Mouse (Mus musculus) midbrain, embryonic 11.5 days (tissue): ENCODE measurements around the gene Tnnc2. TPM values are rescaled to one million over a fixed set of nuclear protein-coding genes. Genes with fewer than 3 reads are reported as not detected.

Experiments used
- ATAC-seq: fragments of 200-750 bp; cut with Nextera tagmentation; 2 replicates; pipeline ENCODE4 v1.8.0; 2017; ENCODE audit warnings: moderate TSS enrichment, moderate library complexity; ENCODE audit not compliant: low FRiP score
- DNase-seq: peaks from one replicate; pipeline ENCODE4 v3.0.0; 2015; ENCODE audit warnings: low spot score; ENCODE audit errors: missing footprints
- H3K27ac ChIP-seq: fragments of 300-500 bp; sonication (generic); 2 replicates; pipeline ENCODE4 v1.5.1; 2014; ENCODE audit warnings: low read depth, low read length
- H3K27me3 ChIP-seq: fragments of 300-500 bp; sonication (generic); 2 replicates; pipeline ENCODE4 v1.6.1; 2014; ENCODE audit warnings: mild to moderate bottlenecking, low read length, moderate library complexity, mixed read lengths; ENCODE audit not compliant: control insufficient read depth, insufficient read depth
- H3K36me3 ChIP-seq: fragments of 300-500 bp; sonication (generic); 2 replicates; pipeline ENCODE4 v1.6.1; 2014; ENCODE audit warnings: mild to moderate bottlenecking, low read length, moderate library complexity, mixed read lengths; ENCODE audit not compliant: control insufficient read depth, insufficient read depth
- H3K4me1 ChIP-seq: fragments of 300-500 bp; sonication (generic); 2 replicates; pipeline ENCODE4 v1.6.1; 2014; ENCODE audit warnings: low read length; ENCODE audit not compliant: control insufficient read depth, insufficient read depth
- H3K4me2 ChIP-seq: fragments of 300-500 bp; sonication (generic); 2 replicates; pipeline ENCODE4 v1.6.1; 2014; ENCODE audit warnings: mild to moderate bottlenecking, moderate library complexity
- H3K4me3 ChIP-seq: fragments of 300-500 bp; sonication (generic); 2 replicates; pipeline ENCODE4 v1.5.1; 2014; ENCODE audit warnings: low read depth, low read length
- H3K9ac ChIP-seq: fragments of 300-500 bp; sonication (generic); 2 replicates; pipeline ENCODE4 v1.6.1; 2014; ENCODE audit warnings: low read length
- H3K9me3 ChIP-seq: fragments of 300-500 bp; sonication (generic); 2 replicates; pipeline ENCODE4 v1.6.1; 2016; ENCODE audit warnings: low read length; ENCODE audit not compliant: control insufficient read depth
- WGBS: fragments of 180-500 bp; shearing (Covaris S2); extraction: QIAGEN DNeasy Blood & Tissue Kit; methylation state at CpG from one replicate; pipeline ENCODE4 v1.1.7; 2014; 5-methylcytosine and 5-hydroxymethylcytosine counted together
- polyA plus RNA-seq: library from polyadenylated mRNA; unstranded; fragments of >200 nt; fragmentation: Nextera tagmentation; extraction: Ambion mirVana; gene quantifications from 2 replicates; pipeline ENCODE4 v1.2.1, GENCODE M21; 2014

Gene Tnnc2
- polyA plus RNA-seq, 1 experiment from 2014 or later: not detected

- Histone ChIP-seq H3K4me2 (peak overlapping the region; percentile 83), H3K9ac (peak overlapping the region; percentile 94), H3K36me3 (peaks cover 19% of the 10 kb centered on the region), H3K4me1 (peaks cover 20% of the 10 kb centered on the region), H3K27ac (no peak overlapping the region), H3K9me3 (no peaks in the 10 kb centered on the region), H3K4me3 (peak overlapping the region; percentile 96), H3K27me3 (no peaks in the 10 kb centered on the region)
- 88% methylated on average over 8 of the region's 8 CpGs for WGBS
- ATAC-seq (no peak), DNase-seq (no peak)
These were observed 8.6 kb downstream of the Tnnc2 start for GRCm38 (mm10) chr2:164771123-164771522.

DNA sequence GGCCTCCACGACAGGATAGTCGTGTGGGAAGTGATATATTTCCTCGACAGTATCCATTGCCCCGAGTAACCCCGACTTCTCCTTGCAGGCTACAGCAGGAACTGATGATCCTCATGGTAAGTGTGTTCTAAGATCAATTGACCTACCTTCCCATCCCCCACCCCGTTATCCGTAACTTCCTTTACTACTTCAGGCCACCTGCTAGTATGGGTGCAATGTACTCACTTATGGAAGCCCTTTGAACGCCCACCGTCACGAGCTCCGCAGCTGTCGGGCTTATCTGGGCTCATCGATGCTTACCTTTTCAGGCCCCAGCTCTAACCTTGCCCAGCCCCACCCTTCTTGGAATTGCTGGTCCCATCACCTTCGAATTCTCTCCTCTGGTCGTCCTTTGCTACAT is 9.5 kb downstream of the Tnnc2 start:
- peak overlapping the region; percentile 96 for H3K4me3 ChIP-seq
- no peaks in the 10 kb centered on the region for H3K27me3 ChIP-seq
- H3K27ac ChIP-seq: no peak overlapping the region; the same call in 1 of the 2 replicates
- 6% methylated on average over 15 of the region's 15 CpGs for WGBS
- DNase-seq (peak; percentile 91), ATAC-seq (no peak)
- H3K36me3 ChIP-seq: peaks cover 22% of the 10 kb centered on the region
- peaks cover 20% of the 10 kb centered on the region for H3K4me1 ChIP-seq
- H3K9me3 ChIP-seq: no peaks in the 10 kb centered on the region
- H3K9ac ChIP-seq: peak overlapping the region; percentile 94
- H3K4me2 ChIP-seq: peak overlapping the region; percentile 83

DNA sequence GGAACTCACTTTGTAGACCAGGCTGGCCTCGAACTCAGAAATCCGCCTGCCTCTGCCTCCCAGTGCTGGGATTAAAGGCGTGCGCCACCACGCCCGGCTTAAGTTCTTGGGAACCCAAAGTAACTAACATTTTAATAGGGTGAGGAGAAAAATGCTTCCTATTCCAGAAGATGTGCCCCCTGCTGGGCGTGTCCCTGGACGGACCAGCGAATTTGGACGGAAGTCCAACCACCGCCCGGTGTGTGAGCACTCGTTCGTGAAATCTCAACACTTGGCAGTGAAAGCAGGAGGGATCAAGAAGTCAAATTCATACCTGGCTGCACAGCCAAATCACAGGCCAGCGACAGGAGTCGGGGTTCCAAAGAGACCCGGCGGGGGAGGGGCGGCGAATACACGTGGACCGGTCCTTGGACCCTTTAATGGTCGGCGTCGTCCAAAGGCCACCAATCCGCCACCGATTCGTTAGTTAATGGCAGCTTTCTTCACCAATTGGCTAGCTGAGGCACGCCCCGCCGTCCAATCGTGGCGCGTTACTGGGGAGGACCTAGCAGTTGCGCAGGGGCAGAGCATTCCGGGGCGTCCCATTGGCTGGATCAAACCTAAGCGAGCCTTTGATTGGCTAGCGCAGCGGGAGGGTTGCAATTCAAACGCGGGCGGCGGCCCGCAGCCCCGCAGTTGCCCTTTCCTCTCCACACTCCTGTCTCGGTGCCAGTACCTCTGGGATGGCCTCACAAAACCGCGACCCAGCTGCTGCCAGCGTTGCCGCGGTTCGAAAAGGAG is 10.3 kb downstream of the Tnnc2 start, which contains the start of gene Ube2c:
Ube2c (plus strand) TSS at position 641 of the 780 bp plus-strand sequence.
- Histone ChIP-seq H3K27ac (peak within 1 kb of the TSS; percentile 2; the same call in 1 of the 2 replicates), H3K9ac (peak within 1 kb of the TSS; percentile 94), H3K9me3 (no peaks in the 10 kb centered on the region), H3K36me3 (peaks cover 24% of the 10 kb centered on the region), H3K4me1 (peaks cover 20% of the 10 kb centered on the region), H3K4me3 (peak within 1 kb of the TSS; percentile 96), H3K27me3 (no peaks in the 10 kb centered on the region), H3K4me2 (peak within 1 kb of the TSS; percentile 83)
- 3% methylated on average over 53 of the region's 53 CpGs for WGBS
- ATAC-seq (peak; percentile 99), DNase-seq (peak; percentile 99)

- H3K27me3 ChIP-seq: no peaks in the 10 kb centered on the region
- 96% methylated on average over 15 of the region's 15 CpGs for WGBS
- no peak overlapping the region for H3K27ac ChIP-seq
- DNase-seq (no peak), ATAC-seq (no peak)
- H3K9me3 ChIP-seq: no peaks in the 10 kb centered on the region
- H3K4me1 ChIP-seq: peaks cover 20% of the 10 kb centered on the region
- H3K9ac ChIP-seq: no peak overlapping the region
- H3K36me3 ChIP-seq: peaks cover 24% of the 10 kb centered on the region
- H3K4me3 ChIP-seq: no peak overlapping the region
- H3K4me2 ChIP-seq: no peak overlapping the region
These were observed 11.8 kb downstream of the Tnnc2 start for GRCm38 (mm10) chr2:164767812-164768540.

GRCm38 (mm10) chr2:164765841-164766240 is 13.9 kb downstream of the Tnnc2 start:
- Histone ChIP-seq H3K4me3 (no peak overlapping the region), H3K9ac (no peak overlapping the region), H3K27ac (no peak overlapping the region), H3K27me3 (no peaks in the 10 kb centered on the region), H3K9me3 (no peaks in the 10 kb centered on the region), H3K4me2 (no peak overlapping the region), H3K4me1 (peaks cover 7% of the 10 kb centered on the region), H3K36me3 (peaks cover 20% of the 10 kb centered on the region; the same call in 1 of the 2 replicates)
- ATAC-seq (no peak), DNase-seq (no peak)
- 75% methylated on average over 3 of the region's 3 CpGs for WGBS

- H3K4me1 ChIP-seq: no peaks in the 10 kb centered on the region
- no peak overlapping the region for H3K9ac ChIP-seq
- no peaks in the 10 kb centered on the region for H3K27me3 ChIP-seq
- WGBS: 90% methylated on average over 7 of the region's 7 CpGs
- no peak for DNase-seq
- H3K4me3 ChIP-seq: no peak overlapping the region
- no peaks in the 10 kb centered on the region for H3K9me3 ChIP-seq
- H3K4me2 ChIP-seq: no peak overlapping the region
- H3K36me3 ChIP-seq: peaks cover 13% of the 10 kb centered on the region; the same call in 1 of the 2 replicates
- no peak overlapping the region for H3K27ac ChIP-seq
- ATAC-seq: no peak
These were observed 17.2 kb downstream of the Tnnc2 start for GRCm38 (mm10) chr2:164762593-164762992.

DNA sequence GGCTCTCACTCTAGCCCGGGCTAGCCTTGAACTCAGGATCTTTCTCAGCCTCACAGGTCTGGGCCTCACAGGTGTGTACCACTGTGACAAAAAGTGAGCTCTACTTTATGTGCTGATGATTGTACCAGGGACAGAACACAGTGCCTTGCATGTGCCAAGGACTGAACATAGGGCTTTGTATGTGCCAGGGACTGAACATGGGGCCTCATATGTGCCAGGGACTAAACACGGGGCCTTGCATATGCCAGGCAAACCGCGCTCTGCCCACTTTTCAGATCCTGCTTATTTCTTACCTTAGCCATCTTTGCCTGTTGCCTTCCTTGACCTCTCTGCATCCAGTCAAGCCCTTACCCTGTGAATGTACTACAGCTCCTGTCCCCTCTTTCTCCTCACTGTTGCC is 17.8 kb downstream of the Tnnc2 start:
- H3K4me1 ChIP-seq: no peaks in the 10 kb centered on the region

DNA sequence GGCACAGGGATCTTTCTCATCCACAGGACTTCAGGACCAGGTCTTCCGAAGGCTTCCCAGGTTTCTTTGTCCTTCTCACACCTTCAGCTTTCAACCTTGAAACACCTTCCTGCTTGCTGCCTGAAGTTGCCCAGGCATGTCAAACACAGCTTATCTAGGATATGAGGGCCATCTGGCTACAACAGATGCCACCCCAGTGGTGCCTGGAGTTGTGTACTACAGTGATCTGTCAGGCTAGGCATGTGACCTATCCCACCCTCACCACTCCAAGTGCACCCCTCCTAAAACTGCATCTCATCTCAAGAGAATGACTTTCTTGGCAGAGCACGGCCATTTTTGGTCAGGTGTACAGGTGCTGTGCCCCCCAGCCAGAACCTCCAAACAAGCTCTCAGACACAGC is 18.3 kb downstream of the Tnnc2 start:
- Histone ChIP-seq H3K4me3 (no peak overlapping the region), H3K9me3 (no peaks in the 10 kb centered on the region), H3K27me3 (no peaks in the 10 kb centered on the region), H3K9ac (no peak overlapping the region), H3K27ac (no peak overlapping the region), H3K36me3 (peaks cover 16% of the 10 kb centered on the region), H3K4me2 (no peak overlapping the region), H3K4me1 (no peaks in the 10 kb centered on the region)
- no peak for DNase-seq
- 95% methylated on average over 2 of the region's 2 CpGs for WGBS
- no peak for ATAC-seq

More for the DNA sequence above, 17.8 kb downstream of the Tnnc2 start:
- 95% methylated on average over 4 of the region's 4 CpGs for WGBS
- Histone ChIP-seq H3K4me3 (no peak overlapping the region), H3K27ac (no peak overlapping the region), H3K9ac (no peak overlapping the region), H3K4me2 (no peak overlapping the region), H3K9me3 (no peaks in the 10 kb centered on the region), H3K36me3 (peaks cover 12% of the 10 kb centered on the region; the same call in 1 of the 2 replicates), H3K27me3 (no peaks in the 10 kb centered on the region)
- DNase-seq (no peak), ATAC-seq (no peak)
